Mouse (Mus musculus) intestine, postnatal 0 days (tissue): Measurements from ENCODE around the gene Rbl1. TPM values are rescaled to one million over a fixed set of nuclear protein-coding genes. Genes with fewer than 3 reads are reported as not detected.

Experiments used
- ATAC-seq: fragments of 200-750 bp; cut with Nextera tagmentation; 2 replicates; pipeline ENCODE4 v1.8.0; 2017; ENCODE audit warnings: mild to moderate bottlenecking, moderate TSS enrichment, moderate library complexity
- H3K27ac ChIP-seq: fragments of 300-500 bp; sonication (generic); 2 replicates; pipeline ENCODE4 v1.5.1; 2014; ENCODE audit warnings: mild to moderate bottlenecking, low read depth, low read length, moderate library complexity
- H3K27me3 ChIP-seq: fragments of 300-500 bp; sonication (generic); replicated peaks from 2 replicates; pipeline ENCODE4 v1.6.1; 2014; ENCODE audit warnings: low read length, mixed read lengths; ENCODE audit not compliant: control insufficient read depth, insufficient read depth
- H3K36me3 ChIP-seq: fragments of 300-500 bp; sonication (generic); 2 replicates; pipeline ENCODE4 v1.6.1; 2014; ENCODE audit warnings: mild to moderate bottlenecking, moderate library complexity; ENCODE audit not compliant: control insufficient read depth, insufficient read depth
- H3K4me1 ChIP-seq: fragments of 300-500 bp; sonication (generic); replicated peaks from 2 replicates; pipeline ENCODE4 v1.6.1; 2014; ENCODE audit warnings: antibody characterized with exemption, low read length, mixed read lengths; ENCODE audit not compliant: control insufficient read depth, insufficient read depth
- H3K4me2 ChIP-seq: fragments of 300-500 bp; sonication (generic); replicated peaks from 2 replicates; pipeline ENCODE4 v1.6.1; 2014; ENCODE audit warnings: low read depth, mild to moderate bottlenecking, moderate library complexity
- H3K4me3 ChIP-seq: fragments of 300-500 bp; sonication (generic); 2 replicates; pipeline ENCODE4 v1.5.1; 2014; ENCODE audit warnings: low read depth, low read length
- H3K9ac ChIP-seq: fragments of 300-500 bp; sonication (generic); 2 replicates; pipeline ENCODE4 v1.6.1; 2014; ENCODE audit warnings: mild to moderate bottlenecking, low read depth, low read length
- H3K9me3 ChIP-seq: fragments of 300-500 bp; sonication (generic); 2 replicates; pipeline ENCODE4 v1.6.1; 2016; ENCODE audit warnings: mixed run types; ENCODE audit not compliant: control insufficient read depth
- CTCF ChIP-seq: sonication (generic); IDR thresholded peaks from 2 replicates; pipeline ENCODE4 v1.5.1; 2016; ENCODE audit warnings: low read depth, mild to moderate bottlenecking, control low read depth, antibody characterized with exemption, moderate library complexity
- WGBS: fragments of 180-500 bp; shearing (Covaris S2); extraction: QIAGEN DNeasy Blood & Tissue Kit; methylation state at CpG from one replicate; pipeline ENCODE4 v1.1.7; 2014; 5-methylcytosine and 5-hydroxymethylcytosine counted together
- polyA plus RNA-seq: library from polyadenylated mRNA; unstranded; fragments of >200 nt; fragmentation: Nextera tagmentation; extraction: Ambion mirVana; gene quantifications from 2 replicates; pipeline ENCODE4 v1.2.1, GENCODE M21; 2015

The Rbl1 gene
- polyA plus RNA-seq, 1 experiment from 2014 or later = 9.3 TPM

DNA sequence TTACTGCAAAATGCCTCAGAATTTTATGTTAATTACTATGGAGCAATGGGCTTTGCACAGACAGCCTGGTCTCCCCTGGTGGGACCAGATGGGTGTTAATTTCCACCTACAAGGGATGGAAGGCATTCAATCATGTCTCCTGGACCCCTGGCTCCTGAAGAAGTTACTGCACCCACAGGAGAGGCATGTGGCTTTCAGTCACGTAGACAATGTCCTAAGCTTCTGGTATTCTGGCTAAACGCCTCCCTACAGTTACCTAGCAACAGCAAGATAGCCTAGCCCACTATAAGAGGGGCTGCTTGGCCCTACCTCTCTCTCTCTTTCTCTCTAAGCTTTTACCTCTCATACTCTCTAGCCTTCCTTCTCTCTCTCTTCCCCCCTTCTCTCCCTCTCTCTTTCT lies 102.1 kb downstream of the Rbl1 start:
- no peaks in the 10 kb centered on the region for H3K9me3 ChIP-seq
- H3K27ac ChIP-seq = no peak overlapping the region
- WGBS = 67% methylated on average over 2 of the region's 2 CpGs
- no peak overlapping the region for H3K9ac ChIP-seq
- no peaks in the 10 kb centered on the region for H3K27me3 ChIP-seq
- no peaks in the 10 kb centered on the region for H3K4me1 ChIP-seq
- no peak for ATAC-seq
- peaks cover 74% of the 10 kb centered on the region for H3K36me3 ChIP-seq
- no peak overlapping the region for H3K4me2 ChIP-seq
- H3K4me3 ChIP-seq = no peak overlapping the region
- TF ChIP-seq CTCF = no peak

DNA sequence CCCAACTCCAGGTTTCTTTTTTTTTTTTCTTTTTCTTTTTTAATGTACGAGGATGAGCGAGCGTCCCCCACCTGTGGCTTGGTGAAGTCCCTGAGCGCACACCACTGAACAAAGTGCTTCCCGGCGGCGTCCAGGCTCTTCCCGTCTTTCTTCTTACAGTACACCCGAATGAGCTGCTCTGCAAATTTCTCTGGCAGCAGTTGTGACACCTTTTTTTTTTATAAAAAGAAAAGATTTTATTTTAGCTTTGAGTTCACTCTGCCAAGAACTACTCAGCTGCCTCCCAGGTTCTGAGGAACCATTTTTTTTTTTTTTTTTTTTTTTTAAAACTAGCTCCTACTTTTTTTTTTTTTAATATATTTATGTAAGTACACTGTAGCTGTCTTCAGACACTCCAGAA lies 102.7 kb downstream of the Rbl1 start:
- ATAC-seq = no peak
- Histone ChIP-seq H3K4me1 (no peaks in the 10 kb centered on the region), H3K4me3 (no peak overlapping the region), H3K36me3 (peaks cover 73% of the 10 kb centered on the region), H3K4me2 (no peak overlapping the region), H3K9ac (no peak overlapping the region), H3K27me3 (no peaks in the 10 kb centered on the region), H3K9me3 (no peaks in the 10 kb centered on the region), H3K27ac (no peak overlapping the region)
- WGBS = 98% methylated on average over 9 of the region's 9 CpGs
- TF ChIP-seq CTCF = no peak

DNA sequence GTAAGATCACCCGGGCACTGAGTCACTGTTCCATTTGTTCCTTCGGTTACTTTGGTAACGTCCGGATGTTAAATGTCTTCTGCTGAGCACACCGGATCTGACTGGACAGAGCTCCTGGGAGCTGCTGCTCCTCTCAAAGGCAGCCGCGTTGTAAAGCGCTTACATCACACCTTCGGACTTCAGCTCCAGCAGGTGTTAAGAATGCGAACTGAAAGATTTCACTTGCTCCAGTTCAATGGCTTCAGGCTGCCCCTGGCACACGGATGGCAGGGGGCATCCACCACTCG lies 104.1 kb downstream of the Rbl1 start:
- H3K27ac ChIP-seq = no peak overlapping the region
- no peaks in the 10 kb centered on the region for H3K27me3 ChIP-seq
- no peak overlapping the region for H3K4me3 ChIP-seq
- H3K9me3 ChIP-seq = no peaks in the 10 kb centered on the region
- peaks cover 60% of the 10 kb centered on the region for H3K36me3 ChIP-seq
- WGBS = 85% methylated on average over 12 of the region's 12 CpGs
- H3K9ac ChIP-seq = no peak overlapping the region
- ATAC-seq = no peak
- TF ChIP-seq CTCF = no peak
- H3K4me1 ChIP-seq = no peaks in the 10 kb centered on the region
- no peak overlapping the region for H3K4me2 ChIP-seq

DNA sequence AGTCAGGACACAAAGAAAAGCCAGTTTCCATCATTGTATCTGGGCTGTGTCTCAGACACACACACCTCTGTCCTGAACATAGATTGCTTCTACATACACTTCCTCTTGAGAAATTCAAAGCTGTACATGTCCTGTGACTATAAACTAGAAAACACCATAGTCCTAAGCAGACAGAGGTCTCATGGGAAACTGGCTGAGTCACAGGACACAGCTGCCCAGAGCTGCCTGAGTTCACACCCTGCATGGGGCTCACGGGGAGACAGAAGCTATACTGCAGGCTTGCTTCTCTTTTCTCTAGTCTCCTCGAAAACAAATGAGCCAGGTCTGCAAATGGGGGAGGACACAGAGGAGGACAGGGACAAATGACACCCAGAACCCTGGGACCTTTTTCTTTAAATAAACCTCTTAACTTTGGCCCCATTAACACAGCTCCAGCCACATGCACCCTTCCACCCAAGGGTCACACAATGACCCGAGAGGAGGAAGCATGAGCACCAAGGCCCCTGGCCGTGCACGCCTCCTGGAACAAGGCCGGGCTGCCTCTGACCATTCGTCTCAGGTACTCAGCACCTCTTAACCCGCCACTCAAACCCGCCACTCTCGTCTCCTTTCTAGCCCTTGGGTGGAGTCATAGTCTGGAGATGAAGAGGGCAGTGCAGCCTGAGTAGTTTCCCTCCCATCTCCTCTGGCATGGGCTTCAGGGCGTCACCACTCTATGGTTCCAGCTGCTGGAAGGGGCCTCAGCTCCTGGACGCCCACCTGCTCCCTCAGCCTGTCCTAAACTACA lies 104.6 kb downstream of the Rbl1 start:
- Histone ChIP-seq H3K27me3 (no peaks in the 10 kb centered on the region), H3K4me3 (no peak overlapping the region), H3K4me1 (no peaks in the 10 kb centered on the region), H3K27ac (no peak overlapping the region; the same call in 1 of the 2 replicates), H3K4me2 (no peak overlapping the region), H3K9ac (no peak overlapping the region), H3K36me3 (peaks cover 55% of the 10 kb centered on the region), H3K9me3 (no peaks in the 10 kb centered on the region)
- no peak for TF ChIP-seq CTCF
- ATAC-seq = no peak
- 76% methylated on average over 11 of the region's 12 CpGs for WGBS

Other genes starting within 250 kb of the Rbl1 start
- gene Ndrg3, start 212.5 kb downstream of the Rbl1 start, polyA plus RNA-seq = 25.1 and 25.3 TPM in 2 replicates
- 7.7 and 7.9 TPM in 2 replicates for gene Dsn1, start 197.4 kb downstream of the Rbl1 start, polyA plus RNA-seq
- 0.90 TPM in 2 replicates for gene Soga1, start 125.3 kb downstream of the Rbl1 start, polyA plus RNA-seq
- gene Tldc2, start 117.5 kb downstream of the Rbl1 start, polyA plus RNA-seq = not detected in 2 replicates
- 29.4 and 33.7 TPM in 2 replicates for gene Samhd1, start 69.3 kb downstream of the Rbl1 start, polyA plus RNA-seq
- 148 and 153 TPM in 2 replicates for gene Rpn2, start 74.5 kb upstream of the Rbl1 start, polyA plus RNA-seq
- 0.09 and 0.21 TPM in 2 replicates for gene Mroh8, start 75.0 kb upstream of the Rbl1 start, polyA plus RNA-seq
- gene Ghrh, start 143.0 kb upstream of the Rbl1 start, polyA plus RNA-seq = 0.26 and 0.78 TPM in 2 replicates
- gene Manbal, start 163.1 kb upstream of the Rbl1 start, polyA plus RNA-seq = 60.9 and 66.5 TPM in 2 replicates
- gene Src, start 213.9 kb upstream of the Rbl1 start, polyA plus RNA-seq = 23.9 and 25.1 TPM in 2 replicates